Mouse (Mus musculus): ENCODE results near the gene Atp5d.
A peak's percentile ranks its signal among the peaks of the same experiment; 100 is the strongest.

Gene Atp5d

DNA sequence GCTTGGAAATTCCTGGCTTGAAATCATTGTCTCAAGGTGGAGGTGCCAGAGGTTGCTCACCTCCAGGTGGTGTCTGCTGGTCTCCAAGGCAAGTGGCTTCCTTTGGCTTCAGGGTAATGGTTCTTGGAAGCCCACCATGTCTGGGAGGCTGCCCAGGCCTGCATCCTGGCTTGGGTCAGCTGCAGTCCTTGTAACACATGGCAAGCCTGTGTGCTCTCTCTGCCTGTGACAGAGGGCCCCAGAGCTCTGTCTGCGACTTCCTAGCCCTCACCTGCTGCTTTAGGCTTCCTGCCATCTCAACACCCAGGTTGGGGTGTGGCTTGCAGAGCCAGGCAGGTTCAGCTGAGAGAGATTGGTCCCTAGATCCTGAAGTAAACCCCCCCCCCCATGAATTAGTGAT, 20.7 kb upstream of the Atp5d start:
- no peak for DNase-seq

DNA sequence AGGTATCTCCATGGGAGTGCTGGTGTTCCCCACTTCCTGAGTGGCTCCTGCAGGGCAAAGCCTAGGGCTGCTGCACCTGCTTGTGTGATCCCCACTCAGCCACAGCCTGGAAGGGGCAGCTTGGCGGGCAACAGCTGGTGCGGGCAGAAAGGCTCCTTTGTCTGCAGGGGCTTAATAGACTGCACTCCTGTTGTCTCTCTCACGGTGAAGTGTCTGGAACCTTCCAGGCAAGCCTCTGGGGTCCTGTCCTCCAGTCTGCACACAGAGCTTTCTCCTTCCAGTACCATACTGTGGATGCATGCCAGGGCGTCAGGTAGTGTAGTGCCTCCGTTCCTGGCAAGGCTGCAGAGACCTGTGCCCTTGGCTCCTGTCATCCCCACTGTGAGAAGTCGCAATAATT, 19.9 kb upstream of the Atp5d start:
- DNase-seq = no peak

DNA sequence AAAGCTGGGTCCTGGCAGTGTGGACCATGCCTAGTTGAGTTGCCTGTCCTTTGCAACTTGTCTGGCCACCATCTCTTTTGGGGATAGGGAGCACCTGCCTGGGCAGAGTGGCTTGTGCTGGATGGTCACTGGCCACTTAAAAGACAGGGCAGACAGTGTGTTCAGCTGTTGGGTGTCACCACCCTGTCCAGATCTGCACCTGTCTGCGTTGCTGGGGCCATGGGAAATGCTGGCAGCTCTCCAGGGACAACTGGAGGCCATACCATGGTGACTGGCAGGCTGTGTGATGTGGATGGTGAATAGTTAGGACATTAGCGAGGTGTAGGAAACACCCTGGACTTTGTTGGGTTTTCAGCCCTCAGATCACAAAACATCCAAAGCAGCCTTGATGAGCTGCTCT, 18.3 kb upstream of the Atp5d start:
- no peak for DNase-seq

DNA sequence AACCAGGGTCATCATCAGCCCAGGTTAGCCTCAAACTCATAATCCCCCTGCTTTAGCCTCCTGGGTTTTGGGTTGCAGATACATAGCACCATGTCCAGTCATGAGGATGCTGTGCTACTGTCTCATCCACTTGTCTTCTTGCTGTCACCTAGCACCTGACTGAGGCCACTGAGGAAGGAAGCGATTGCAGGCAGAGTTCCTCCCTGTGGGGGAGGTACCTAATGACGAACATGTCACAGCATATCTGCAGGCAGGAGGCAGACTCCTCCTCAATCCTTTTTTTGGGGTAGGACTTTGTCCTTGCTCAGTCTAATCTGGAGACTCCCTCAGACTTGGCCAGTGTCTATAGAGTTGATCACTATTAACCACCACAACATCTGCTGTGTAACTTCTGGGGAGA, 16.8 kb upstream of the Atp5d start:
- no peak for DNase-seq

DNA sequence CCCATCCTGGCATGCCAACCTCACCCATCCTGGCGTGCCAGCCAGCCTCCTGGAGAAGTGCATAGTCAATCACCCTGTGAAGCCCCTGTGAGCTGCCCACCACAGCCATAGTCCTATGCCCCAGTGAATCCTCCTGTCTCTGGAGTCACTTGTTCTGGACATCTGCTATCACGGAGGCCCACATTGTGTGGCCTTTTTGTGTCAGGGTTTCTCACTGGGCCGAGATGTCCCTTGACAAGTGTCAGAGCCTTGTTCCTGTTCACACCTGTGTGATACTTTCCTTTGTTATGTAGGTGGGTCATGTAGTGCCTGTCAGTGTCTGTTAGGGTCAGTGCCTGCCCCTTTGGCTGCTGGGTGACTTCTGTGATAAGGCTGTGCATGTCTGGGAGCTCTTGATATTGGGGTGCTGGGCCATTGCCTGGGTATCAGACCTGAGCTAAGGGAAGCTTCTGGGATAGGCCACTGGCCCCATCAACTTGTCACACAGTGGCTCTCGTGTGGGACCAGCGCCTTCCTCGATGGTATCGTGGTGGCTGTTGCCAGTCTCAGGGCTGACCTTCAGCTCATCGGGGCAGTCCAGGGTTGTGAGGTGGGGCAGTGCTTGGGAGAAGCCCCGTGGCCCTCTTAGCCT, 14.4 kb upstream of the Atp5d start:
- DNase-seq = no peak

DNA sequence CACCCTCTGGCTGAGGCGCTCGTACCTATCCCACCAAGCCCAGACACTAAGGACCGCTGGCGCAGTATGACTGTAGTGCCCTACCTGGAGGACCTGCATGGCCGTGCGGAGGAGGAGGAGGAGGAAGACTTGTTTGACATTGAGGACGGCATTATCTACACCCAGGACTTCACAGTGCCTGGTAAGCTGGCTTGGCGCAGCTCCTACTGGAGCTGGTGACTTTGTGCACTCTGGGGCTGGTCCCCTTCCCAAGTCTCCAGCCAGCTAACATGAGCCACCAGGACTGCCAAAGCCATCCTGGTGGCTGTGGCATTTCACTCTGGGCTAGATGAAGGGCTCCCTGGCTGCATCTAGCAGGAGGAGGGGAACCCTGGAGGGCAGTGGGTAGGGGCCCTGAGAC, 10.5 kb upstream of the Atp5d start:
- no peak for DNase-seq

DNA sequence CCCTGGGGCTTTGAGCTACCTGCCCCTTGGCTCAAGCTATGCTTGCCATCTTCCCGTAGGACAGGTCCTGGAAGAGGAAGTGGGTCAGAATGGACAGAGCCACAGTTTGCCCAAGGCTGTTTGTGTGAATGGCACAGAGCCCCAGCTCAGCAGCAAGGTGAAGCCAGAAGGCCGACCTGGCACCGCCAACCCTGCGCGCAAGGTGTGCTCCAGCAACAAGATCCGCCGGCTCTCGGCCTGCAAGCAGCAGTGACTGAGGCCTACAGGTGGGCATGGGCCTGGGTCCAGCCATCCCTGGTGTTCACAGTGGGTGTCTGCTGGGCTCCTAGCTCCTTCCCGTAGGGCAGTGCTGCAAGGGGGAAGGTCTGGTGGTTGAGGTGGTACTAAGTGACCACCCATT, 8.6 kb upstream of the Atp5d start:
- peak in 1 of 2 experiments; percentile 35 for DNase-seq

DNA sequence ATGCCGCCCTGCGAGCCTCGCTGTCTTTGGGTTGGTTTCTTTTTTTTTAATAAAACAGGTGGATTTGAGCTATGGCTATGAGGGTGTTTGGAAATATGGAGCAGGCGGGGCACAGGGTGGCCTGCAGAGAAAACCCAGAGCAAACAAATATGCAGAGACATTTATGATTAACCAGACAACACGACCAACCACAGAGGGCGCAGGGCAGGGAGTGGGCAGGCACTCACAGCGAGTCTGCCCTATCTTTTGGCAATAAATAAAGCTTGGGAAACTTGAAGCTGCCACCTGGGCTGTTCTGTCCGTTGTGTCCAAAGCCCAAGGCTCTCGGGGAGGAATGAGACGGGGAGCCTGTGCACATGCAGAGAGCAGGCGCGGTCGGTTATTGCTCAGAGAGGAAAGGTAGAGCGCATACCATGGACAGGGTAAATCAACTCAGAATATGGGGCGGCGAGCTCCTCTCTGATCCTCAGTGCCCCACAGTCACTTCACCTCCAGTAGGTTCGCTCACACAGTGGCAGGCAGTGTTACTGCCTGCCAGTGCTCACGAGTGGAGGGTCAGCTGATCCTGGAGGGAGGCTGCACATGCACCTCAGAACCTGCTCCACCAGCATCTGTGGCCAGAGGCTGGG, 7.9 kb upstream of the Atp5d start:
- peak; percentile 27 to 58 for DNase-seq

DNA sequence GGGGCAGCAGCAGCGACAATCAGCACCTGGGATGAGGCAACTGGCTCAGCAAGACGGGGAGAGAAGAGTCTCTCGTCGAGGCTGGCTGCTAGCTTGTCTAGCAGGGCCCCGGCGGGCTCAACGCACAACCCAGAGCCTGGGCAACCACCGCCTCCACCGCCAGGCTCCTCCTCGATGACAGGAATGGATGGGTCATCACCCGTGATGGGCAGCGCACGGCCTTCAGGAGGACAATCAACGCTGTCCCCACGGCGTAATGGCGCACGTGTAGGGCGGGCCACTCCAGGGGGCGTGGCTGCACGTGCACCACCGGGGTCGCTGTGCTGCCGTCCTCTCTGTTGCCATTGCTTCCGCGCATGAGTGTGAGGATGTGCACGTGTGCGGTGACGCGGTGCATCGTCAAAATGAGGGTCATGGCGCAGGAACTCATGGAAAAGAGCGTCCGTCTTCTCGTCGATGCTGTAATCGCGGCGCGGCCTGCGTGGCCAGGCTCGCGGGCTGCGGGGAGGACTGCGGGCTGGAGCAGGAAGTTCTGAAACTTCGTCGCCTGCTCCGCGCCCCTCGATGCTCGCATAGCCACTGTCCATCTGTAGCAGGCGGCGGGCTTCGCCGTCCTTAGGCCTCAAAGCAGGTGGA, 7.0 kb upstream of the Atp5d start:
- DNase-seq = peak in 1 of 2 experiments; percentile 44

DNA sequence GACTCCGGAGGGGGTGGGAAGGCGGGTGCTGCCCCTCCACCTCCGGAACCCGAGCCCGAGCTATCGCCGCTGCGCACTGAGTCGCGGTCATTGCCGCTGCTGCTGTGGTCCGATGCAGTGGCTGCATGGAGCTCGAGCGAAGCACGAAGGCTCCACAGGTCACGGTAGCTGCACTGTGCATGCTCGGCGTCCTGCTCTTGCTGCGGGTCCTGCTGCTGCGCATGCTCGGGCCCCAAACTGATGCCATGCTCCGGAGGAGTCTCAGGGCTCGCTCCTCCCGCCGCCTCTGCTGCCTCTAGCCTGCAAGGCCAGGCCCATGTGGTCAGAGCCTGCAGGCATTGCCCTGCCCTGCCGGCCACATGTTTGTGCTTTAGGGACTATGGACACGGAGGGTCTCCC, 6.5 kb upstream of the Atp5d start:
- DNase-seq = peak in 1 of 2 experiments; percentile 22

DNA sequence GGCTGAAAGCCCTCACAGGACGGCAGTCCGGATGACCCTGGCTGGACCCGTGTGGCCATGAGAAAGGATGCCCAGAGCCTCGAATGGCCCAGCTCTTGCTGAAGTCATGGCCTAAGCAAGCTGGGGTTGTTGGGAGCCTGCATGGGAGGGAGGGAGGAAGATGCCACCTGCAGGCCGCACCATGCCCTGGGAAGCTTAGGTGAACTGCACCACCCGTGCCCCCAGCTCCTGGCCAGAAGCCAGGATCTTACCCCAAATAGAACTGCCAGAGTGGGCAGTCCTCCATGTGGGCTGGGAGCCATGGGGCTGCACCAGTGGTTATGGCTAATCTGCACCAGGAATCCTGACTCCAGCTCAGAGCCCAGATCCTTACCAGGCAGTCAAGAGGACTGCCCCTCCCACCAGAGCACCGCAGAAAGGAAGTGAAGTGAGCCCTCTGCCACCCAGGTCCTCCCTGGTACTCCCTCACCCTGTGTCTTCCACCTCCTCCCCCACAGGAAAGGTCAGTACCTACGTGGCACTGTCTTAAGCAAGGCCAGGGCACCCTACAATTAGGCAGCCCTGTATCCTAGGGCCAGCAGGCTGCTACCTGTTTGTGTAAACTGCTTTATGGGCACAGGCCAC, 5.1 kb upstream of the Atp5d start:
- DNase-seq = peak in 1 of 2 experiments; percentile 48

DNA sequence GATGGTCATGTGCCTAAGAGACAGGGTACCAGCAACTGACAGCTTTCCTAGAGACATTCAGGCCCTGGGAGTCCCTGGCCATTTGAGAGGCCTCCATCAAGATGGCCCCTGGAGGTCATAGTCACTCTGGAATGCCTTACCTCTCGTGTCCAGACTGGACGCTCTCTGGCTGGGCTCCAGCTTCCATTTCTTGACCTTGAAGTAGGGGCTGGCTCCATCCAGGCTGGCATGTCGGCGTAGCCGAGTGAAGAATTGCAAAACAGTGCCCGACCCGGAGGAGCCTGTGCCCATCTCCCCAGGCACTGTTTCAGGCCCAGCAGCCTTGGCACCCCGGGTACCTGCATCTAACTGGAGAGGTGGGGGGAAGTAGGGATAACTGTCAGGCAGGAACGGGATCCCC, 4.0 kb upstream of the Atp5d start:
- DNase-seq = peak in 1 of 2 experiments; percentile 58

DNA sequence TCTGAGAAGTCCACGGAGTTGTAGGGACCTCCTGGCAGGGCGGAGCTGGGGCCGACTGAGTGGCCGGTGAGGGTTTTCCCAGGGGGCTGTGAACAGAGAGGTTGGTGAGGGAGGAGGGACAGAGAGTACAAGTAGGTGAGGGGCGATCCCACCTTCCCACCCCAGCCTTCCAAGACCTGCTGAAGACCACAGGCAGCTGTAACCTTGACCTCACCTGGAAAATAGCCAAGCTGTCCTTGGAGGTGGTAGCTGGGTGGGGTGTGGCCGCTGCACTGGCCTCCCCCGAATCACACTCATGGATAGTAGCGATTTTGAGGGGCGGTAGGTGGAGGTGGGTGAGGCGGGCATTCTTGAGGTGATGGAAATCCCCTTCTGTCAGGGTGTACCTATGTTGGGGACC, 3.3 kb upstream of the Atp5d start:
- no peak for DNase-seq

DNA sequence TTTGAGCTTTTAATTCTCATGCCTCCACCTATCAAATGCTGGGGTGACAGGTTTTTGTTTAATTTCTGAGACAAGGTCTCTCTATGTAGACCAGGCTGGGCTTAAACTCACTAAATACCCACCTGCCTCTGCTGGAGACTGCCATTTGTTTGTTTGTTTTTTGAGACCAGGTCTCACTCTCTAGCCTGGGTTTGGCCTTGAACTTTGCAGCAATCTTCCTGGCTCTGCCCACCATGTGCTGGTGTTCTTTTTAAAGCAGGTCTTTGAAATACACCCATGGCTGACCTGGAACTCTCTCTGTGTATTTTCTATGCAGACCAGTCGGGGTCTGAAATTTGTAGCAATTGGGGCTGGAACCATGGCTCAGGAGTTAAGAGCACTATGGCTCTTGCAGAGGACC, 2.8 kb upstream of the Atp5d start:
- DNase-seq = no peak

DNA sequence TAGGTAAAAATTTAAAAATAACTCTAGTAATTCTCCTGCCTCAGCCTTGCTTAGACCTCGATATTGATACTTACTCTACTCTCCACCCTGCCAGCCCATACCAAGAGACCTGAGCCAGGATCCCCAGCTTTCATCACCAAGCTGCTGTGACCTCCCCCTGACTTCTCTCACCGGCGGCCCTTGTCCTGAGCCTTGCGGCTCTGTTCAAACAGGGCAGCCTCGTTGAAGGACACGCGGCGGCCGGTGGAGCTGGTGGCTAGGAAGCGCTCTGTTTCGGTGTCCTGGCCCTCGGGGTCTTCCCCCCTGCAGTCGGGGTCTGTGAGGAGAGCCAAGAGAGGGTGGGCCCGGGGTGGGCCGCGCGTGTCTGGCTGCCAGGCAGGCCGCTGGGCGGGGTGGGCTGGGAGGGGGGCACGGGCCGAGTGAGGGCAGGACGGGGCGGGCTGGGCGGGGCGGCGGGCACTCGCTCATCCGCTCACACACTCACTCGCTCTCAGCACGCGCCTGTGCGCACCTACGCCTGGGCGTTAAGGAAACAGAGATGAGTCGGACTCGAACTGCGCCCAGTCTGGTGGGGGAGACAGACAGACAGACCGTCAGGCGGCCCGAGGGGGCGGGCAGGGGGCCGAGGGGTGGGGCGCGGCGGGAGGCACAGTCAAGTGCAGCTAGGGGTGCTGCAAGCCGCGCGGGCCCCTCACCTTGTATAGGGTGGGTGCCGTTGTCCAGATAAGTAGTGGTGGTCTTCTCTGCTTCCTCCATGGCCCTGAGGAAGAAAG, 2.1 kb upstream of the Atp5d start:
- DNase-seq = peak in 1 of 2 experiments; percentile 32

DNA sequence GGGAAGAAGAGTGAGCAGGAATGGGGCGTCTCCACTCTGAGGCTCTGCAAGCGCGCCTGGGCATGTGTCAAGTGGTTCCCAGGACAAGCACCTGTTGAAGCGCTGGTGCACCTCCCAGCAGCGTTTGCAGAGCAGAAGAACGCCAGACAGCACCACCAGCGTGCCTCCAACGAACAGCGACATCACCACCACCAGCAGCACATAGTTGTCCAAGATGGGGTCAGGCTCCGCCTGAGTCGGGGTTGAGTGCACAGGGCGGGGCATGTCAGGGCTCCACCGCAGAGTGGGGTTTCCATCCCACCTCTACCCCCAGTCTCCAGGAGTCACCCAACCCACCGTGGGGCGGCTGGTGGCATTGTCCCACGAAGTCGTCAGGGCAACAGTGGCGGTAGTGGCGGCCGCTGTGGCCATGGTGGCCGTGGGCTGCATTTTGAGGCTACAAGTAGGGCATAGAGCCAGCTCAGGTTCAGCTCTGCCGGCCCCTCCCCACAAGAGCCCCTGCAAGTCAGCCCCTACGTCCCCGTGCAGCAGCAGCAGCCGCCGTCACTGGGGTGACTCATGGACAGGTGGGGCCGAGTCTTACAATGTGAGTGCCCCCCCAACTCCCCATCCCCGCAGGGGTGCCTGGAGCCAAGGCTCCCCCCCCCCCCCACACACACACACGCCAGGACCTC, 1.3 kb upstream of the Atp5d start:
- peak in 1 of 2 experiments; percentile 71 for DNase-seq

DNA sequence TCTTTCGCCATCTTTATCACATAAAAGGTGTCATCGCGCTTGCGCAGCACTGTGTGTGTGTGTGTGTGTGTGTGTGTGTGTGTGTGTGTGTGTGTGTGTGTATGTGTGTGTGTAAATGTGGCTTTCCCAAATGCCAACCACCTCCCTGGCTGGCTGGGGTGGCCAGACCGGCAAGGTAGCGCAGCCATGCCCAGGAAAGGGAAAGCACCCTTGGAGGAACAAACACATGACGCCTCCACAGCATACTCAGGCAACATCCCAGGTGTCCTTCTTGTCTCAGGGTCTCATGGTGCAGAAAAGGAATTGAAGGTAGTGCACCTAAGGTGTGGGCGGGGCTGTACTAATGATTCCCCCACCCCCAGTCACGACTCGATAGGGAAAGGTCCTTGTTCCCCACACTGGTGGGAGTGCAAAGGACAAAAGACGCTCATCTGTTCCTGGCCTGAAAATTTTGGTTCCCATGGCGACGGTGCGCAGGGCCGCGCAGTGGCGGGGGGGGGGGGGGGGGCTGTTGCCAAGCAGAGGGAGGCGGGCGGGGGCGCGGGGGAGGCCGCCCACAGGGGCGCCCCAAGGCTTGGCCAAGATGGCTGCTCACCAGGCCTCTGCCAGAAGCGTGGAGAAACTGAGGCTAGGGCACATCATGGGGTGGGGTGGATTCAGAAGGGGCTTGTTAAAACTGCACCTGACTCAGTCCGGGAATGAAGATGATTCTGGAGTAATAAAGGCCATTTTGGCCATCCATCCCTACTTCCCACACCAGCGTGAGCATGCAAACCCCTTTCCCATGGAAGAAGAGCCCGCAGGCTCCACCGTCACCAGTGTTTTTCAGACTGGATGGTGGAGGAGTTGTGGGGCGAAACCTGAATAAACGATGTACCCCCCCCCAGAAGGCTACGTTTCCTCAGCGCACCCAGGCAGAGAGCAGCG, 543 bp upstream of the Atp5d start:
- DNase-seq = peak in 1 of 2 experiments; percentile 46

DNA sequence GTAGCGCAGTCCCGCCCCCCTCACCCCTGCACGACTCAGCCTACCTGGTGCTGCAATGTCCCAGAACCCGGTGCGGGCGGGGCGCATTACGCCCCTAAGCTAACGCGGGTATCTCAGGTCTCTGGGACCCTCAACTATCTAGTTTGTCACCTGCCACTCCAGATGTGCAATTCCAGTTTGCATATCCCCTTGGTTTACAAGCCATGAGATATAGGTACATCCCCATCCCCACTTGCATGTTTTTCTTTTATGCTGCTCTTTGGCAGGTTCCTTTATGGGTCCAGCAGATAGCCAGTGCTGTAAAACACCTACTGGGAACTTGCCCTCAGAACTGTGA, 975 bp downstream of the Atp5d start:
- DNase-seq = no peak

DNA sequence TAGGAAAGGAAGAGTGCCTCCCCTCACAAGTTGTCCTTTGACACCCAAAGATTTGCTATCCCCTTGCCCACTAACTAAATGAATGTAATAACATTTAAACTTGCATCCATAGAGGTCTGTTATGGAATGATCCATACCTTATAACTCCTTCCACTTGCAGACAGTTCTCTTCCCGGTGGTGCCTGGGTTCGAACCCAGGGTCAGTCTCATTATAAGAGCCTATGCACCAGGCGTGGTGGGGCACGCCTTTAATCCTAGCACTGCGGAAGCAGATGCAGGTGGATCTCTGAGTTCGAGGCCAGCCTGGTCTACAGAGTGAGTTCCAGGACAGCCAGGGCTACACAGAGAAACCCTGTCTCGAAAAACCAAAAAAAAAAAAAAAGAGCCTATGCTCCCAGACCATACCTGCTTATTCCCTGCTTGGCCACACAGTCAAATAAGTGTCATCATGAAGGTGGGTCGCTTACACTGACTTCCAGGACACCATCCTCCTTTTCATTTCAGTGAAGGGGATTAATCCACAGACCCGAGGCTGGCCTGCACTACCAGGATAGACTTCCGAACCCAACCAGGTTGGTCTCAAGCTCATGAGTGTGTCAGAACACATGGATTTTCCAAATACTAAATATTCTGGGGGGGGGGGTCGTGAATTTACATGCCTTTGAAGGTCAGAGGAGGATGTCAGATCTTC, 1.7 kb downstream of the Atp5d start:
- DNase-seq = no peak

DNA sequence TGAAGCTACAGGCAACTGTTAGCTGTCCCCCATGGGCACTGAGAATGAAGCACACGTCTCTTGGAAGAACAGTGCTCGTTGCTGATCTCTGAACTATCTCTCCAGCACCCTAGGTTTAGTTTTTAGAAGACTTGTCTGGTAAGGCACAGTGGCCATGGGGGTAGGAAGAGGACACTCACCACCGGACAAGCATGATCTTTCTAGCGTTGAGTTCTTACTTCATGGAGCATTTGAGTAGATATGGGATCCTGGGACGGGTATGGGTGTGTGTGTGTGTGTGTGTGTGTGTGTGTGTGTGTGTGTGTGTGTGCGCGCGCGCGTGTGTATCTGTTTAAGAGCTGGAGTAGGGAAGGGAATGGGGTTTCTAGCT, 2.2 kb downstream of the Atp5d start, which contains the start of gene Cbarp:
Gene Cbarp, minus strand, starts transcription at position 170 of the 370 bp plus-strand sequence.
- no peak for DNase-seq

DNA sequence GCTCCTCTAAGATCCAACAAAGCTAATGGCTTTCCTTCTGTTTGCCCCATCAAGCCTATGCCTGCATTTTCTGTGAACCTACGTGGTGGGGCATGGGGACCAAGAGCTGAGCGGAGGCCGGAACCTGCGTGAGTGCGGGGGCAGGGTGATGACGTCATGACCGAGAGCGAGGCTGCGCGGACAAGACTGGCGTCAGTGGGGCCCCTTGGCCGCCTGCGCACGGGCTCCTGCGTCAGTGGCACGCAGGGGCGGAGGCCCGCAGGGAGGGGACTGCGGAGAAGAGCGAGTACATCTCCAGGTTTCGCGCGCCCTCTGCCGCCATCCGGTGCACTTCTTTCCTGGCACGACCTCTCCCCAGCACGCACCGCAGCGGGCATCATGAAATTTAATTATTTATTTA, 2.8 kb downstream of the Atp5d start:
- peak; percentile 97 to 99 for DNase-seq

All from lung, postnatal 4 days (tissue).